Mouse (Mus musculus) heart, embryonic 12.5 days (tissue): ENCODE measurements around the gene Rps15. TPM values are rescaled to one million over a fixed set of nuclear protein-coding genes. Genes with fewer than 3 reads are reported as not detected.

Experiments
- ATAC-seq: fragments of 200-750 bp; cut with Nextera tagmentation; 2 replicates; pipeline ENCODE4 v1.8.0; 2017; ENCODE audit warnings: moderate TSS enrichment, moderate library complexity; ENCODE audit not compliant: insufficient number of reproducible peaks, low FRiP score
- H3K27ac ChIP-seq: fragments of 300-500 bp; sonication (generic); 2 replicates; pipeline ENCODE4 v1.5.1; 2016; ENCODE audit warnings: mild to moderate bottlenecking, moderate library complexity; ENCODE audit not compliant: poor library complexity, severe bottlenecking
- H3K27me3 ChIP-seq: fragments of 300-500 bp; sonication (generic); replicated peaks from 2 replicates; pipeline ENCODE4 v1.6.1; 2016; ENCODE audit warnings: mild to moderate bottlenecking, moderate library complexity
- H3K36me3 ChIP-seq: fragments of 300-500 bp; sonication (generic); 2 replicates; pipeline ENCODE4 v1.6.1; 2016; ENCODE audit warnings: mild to moderate bottlenecking, moderate library complexity
- H3K4me1 ChIP-seq: fragments of 300-500 bp; sonication (generic); replicated peaks from 2 replicates; pipeline ENCODE4 v1.6.1; 2016; ENCODE audit warnings: mild to moderate bottlenecking
- H3K4me2 ChIP-seq: fragments of 300-500 bp; sonication (generic); 2 replicates; pipeline ENCODE4 v1.6.1; 2016; ENCODE audit warnings: mild to moderate bottlenecking, moderate library complexity
- H3K4me3 ChIP-seq: fragments of 300-500 bp; sonication (generic); 2 replicates; pipeline ENCODE4 v1.5.1; 2016; ENCODE audit warnings: mild to moderate bottlenecking
- H3K9ac ChIP-seq: fragments of 300-500 bp; sonication (generic); 2 replicates; pipeline ENCODE4 v1.6.1; 2016; ENCODE audit warnings: mild to moderate bottlenecking, moderate library complexity
- H3K9me3 ChIP-seq: fragments of 300-500 bp; sonication (generic); replicated peaks from 2 replicates; pipeline ENCODE4 v1.6.1; 2016; ENCODE audit warnings: mild to moderate bottlenecking, moderate library complexity
- WGBS: fragments of 180-500 bp; shearing (Covaris S2); methylation state at CpG from one replicate; pipeline ENCODE4 v1.1.7; 2016; 5-methylcytosine and 5-hydroxymethylcytosine counted together
- polyA plus RNA-seq: library from polyadenylated mRNA; unstranded; fragments of >200 nt; fragmentation: Nextera tagmentation; extraction: Ambion mirVana; gene quantifications from 2 replicates; pipeline ENCODE4 v1.2.1, GENCODE M21; 2016

Rps15 gene
- polyA plus RNA-seq, 1 experiment from 2014 or later, result 591 TPM

GRCm38 (mm10) chr10:80261585-80261968 lies 30.7 kb upstream of the Rps15 start:
- peaks cover 25% of the 10 kb centered on the region for H3K36me3 ChIP-seq
- H3K27me3 ChIP-seq, result no peaks in the 10 kb centered on the region
- peak overlapping the region; percentile 92 for H3K4me2 ChIP-seq
- peak overlapping the region; percentile 95 for H3K27ac ChIP-seq
- H3K4me3 ChIP-seq, result peak overlapping the region; percentile 53
- H3K9ac ChIP-seq, result peak overlapping the region; percentile 42
- no peaks in the 10 kb centered on the region for H3K9me3 ChIP-seq
- peaks cover 39% of the 10 kb centered on the region for H3K4me1 ChIP-seq
- peak; percentile 77 for ATAC-seq
- WGBS, result under 1% methylated on average over 14 of the region's 14 CpGs

DNA sequence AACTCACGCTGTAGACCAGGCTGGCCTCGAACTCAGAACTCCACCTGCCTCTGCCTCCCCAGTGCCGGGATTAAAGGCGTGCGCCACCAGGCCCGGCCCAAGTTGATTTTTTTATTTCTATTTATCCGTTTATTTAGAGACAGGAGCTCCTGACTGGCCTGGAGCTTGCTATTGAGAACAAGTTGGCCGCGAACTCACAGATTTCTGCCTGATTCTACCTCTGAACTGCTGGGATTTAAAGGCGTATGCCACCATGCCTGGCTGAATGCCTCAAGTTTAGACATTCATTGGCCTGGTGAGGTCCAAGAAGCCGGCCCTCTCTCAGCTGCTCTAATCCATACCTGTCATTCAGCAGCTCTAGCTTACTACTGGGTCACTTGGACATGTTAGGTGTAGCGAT lies 30.1 kb upstream of the Rps15 start:
- 68% methylated on average over 12 of the region's 12 CpGs for WGBS
- H3K27ac ChIP-seq, result peak overlapping the region; percentile 95
- H3K27me3 ChIP-seq, result no peaks in the 10 kb centered on the region
- H3K9me3 ChIP-seq, result no peaks in the 10 kb centered on the region
- peaks cover 23% of the 10 kb centered on the region for H3K36me3 ChIP-seq
- no peak for ATAC-seq
- 0 out of 2 replicates have a peak overlapping the region, but pooled peaks have one; percentile 42 for H3K9ac ChIP-seq
- peak overlapping the region; percentile 53 for H3K4me3 ChIP-seq
- peak overlapping the region; percentile 92 for H3K4me2 ChIP-seq
- H3K4me1 ChIP-seq, result peaks cover 45% of the 10 kb centered on the region

GRCm38 (mm10) chr10:80262776-80263365 lies 29.4 kb upstream of the Rps15 start:
- Histone ChIP-seq H3K4me1 (peaks cover 52% of the 10 kb centered on the region), H3K27ac (no peak overlapping the region)
- WGBS, result 90% methylated on average over 10 of the region's 10 CpGs

GRCm38 (mm10) chr10:80264341-80265148 lies 27.7 kb upstream of the Rps15 start:
- H3K27ac ChIP-seq, result peak overlapping the region; percentile 82
- peak overlapping the region; percentile 98 for H3K9ac ChIP-seq
- no peaks in the 10 kb centered on the region for H3K9me3 ChIP-seq
- H3K4me1 ChIP-seq, result peaks cover 51% of the 10 kb centered on the region
- peak overlapping the region; percentile 74 for H3K4me3 ChIP-seq
- peak; percentile 68 for ATAC-seq
- no peaks in the 10 kb centered on the region for H3K27me3 ChIP-seq
- H3K36me3 ChIP-seq, result peaks cover 20% of the 10 kb centered on the region
- 1% methylated on average over 71 of the region's 81 CpGs for whole genome bisulfite sequencing
- H3K4me2 ChIP-seq, result peak overlapping the region; percentile 93

More at GRCm38 (mm10) chr10:80262776-80263365, 29.4 kb upstream of the Rps15 start:
- Histone ChIP-seq H3K27me3 (no peaks in the 10 kb centered on the region), H3K9me3 (no peaks in the 10 kb centered on the region), H3K36me3 (peaks cover 25% of the 10 kb centered on the region), H3K9ac (no peak overlapping the region), H3K4me2 (no peak overlapping the region), H3K4me3 (no peak overlapping the region)
- ATAC-seq, result no peak

DNA sequence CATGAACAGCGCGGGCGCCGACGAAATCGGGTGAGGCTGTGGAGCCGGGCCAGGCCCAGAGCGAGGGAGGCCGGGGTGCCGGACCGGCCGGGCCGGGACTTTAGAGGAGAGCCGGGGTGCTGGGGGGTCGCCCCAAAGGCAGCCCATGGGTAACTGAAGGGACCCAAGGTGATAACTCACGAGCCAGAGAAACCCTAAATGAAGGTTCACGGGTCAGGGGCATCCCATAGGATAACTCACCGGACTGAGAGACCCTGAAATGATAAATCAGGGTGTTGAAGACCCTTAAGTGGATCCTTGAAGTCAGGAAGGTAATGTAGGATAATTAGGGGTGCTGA lies 27.1 kb upstream of the Rps15 start:
- H3K9me3 ChIP-seq, result no peaks in the 10 kb centered on the region
- ATAC-seq, result no peak
- peaks cover 23% of the 10 kb centered on the region for H3K36me3 ChIP-seq
- H3K4me3 ChIP-seq, result peak overlapping the region; percentile 74
- peak overlapping the region; percentile 98 for H3K9ac ChIP-seq
- no peaks in the 10 kb centered on the region for H3K27me3 ChIP-seq
- peak overlapping the region; percentile 82 for H3K27ac ChIP-seq
- H3K4me1 ChIP-seq, result peaks cover 50% of the 10 kb centered on the region
- under 1% methylated on average over 18 of the region's 18 CpGs for WGBS
- H3K4me2 ChIP-seq, result peak overlapping the region; percentile 93

DNA sequence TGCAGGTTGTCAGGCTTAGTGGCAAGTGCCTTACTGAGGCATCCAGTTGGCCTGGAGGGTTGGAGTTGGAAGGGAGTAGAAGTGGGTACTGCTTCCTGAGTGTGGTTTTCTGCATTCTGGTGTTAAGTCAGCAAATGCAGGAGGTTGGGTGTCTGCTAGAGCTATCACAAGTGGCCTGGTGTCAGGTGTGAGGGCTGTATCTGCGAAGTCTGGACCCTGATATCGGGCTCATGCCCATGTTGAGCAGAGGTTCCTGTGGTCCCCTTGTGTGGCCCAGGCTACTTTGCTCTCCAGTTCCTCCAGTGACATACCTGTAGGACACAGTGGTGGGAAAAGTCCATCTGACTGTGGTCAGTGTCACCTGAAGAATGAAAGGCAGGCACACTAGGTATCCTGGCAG lies 22.2 kb upstream of the Rps15 start:
- H3K9ac ChIP-seq, result peak overlapping the region; percentile 46
- no peak overlapping the region for H3K27ac ChIP-seq
- H3K4me3 ChIP-seq, result no peak overlapping the region
- peaks cover 77% of the 10 kb centered on the region for H3K4me1 ChIP-seq
- H3K36me3 ChIP-seq, result peaks cover 59% of the 10 kb centered on the region
- no peak overlapping the region for H3K4me2 ChIP-seq
- H3K9me3 ChIP-seq, result no peaks in the 10 kb centered on the region
- 91% methylated on average over 2 of the region's 2 CpGs for WGBS
- H3K27me3 ChIP-seq, result no peaks in the 10 kb centered on the region
- ATAC-seq, result no peak

DNA sequence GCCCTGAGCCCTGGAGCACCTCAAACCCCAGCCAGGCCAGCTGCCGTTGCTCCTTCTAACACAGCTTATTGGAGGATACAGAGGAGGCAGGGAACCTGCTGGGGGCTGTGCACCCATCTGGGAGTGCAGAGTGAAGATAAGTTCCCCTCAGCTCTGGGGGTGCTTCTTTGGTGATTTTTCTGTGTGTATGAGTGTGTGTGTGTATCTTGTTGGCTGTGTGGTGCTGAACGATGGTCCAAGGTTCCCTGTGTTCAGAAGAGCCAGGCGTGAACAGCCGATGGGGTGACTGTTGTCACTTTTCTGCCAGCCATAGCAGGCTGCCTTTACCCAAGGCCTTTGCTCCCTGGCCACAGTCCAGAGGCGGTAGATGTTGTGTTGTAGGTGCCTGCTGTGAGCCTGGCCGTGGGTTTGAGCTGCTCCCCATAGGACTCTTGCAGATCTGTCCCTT lies 21.5 kb upstream of the Rps15 start:
- Histone ChIP-seq H3K9ac (peak overlapping the region; percentile 46), H3K4me1 (peaks cover 75% of the 10 kb centered on the region), H3K9me3 (no peaks in the 10 kb centered on the region), H3K36me3 (peaks cover 66% of the 10 kb centered on the region), H3K27ac (no peak overlapping the region), H3K4me2 (no peak overlapping the region), H3K4me3 (no peak overlapping the region), H3K27me3 (no peaks in the 10 kb centered on the region)
- 73% methylated on average over 6 of the region's 6 CpGs for WGBS
- ATAC-seq, result no peak

DNA sequence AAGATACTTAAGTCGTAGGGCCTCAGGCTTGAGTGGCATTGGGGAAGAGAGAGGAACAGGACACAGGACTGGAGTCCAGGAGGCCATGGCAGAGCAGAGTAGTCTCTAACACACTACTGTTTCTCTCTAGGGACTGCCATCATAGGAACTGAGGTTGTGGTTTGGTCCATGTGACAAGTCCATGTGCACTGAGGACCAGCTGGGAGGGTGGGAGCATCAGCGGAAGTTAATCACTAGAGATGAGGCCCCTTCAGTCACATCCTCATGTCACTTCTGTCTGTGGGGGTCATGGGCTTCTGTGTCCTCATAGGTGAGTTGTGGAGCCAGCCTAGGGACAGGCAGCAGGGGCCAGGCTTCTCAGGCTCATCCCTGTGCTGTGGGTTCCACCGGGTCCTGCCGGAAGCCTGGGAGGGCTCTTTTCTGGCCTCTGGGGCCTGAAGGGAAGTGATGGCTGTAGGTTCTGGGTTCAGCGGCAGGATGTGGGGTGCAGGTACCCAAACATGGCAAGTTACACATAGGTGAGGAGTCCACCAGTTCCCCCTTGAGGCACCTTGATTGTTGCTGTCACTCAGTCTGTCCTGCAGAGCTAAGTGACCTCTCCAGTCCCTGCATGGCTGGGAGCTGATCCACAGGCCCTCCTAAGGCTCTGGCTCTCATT lies 20.9 kb upstream of the Rps15 start:
- WGBS, result 79% methylated on average over 5 of the region's 5 CpGs
- Histone ChIP-seq H3K4me1 (peaks cover 69% of the 10 kb centered on the region), H3K9me3 (no peaks in the 10 kb centered on the region), H3K4me3 (no peak overlapping the region), H3K4me2 (0 out of 2 replicates have a peak overlapping the region, but pooled peaks have one; percentile 4), H3K9ac (peak overlapping the region; percentile 31; the same call in 1 of the 2 replicates), H3K36me3 (peaks cover 71% of the 10 kb centered on the region), H3K27me3 (no peaks in the 10 kb centered on the region), H3K27ac (no peak overlapping the region)
- ATAC-seq, result no peak

GRCm38 (mm10) chr10:80271870-80272585 lies 20.2 kb upstream of the Rps15 start:
- Histone ChIP-seq H3K9ac (0 out of 2 replicates have a peak overlapping the region, but pooled peaks have one; percentile 31), H3K27ac (no peak overlapping the region), H3K9me3 (no peaks in the 10 kb centered on the region), H3K4me2 (0 out of 2 replicates have a peak overlapping the region, but pooled peaks have one; percentile 4), H3K4me3 (no peak overlapping the region), H3K4me1 (peaks cover 62% of the 10 kb centered on the region), H3K36me3 (peaks cover 74% of the 10 kb centered on the region), H3K27me3 (no peaks in the 10 kb centered on the region)
- WGBS, result 88% methylated on average over 8 of the region's 8 CpGs
- ATAC-seq, result no peak

DNA sequence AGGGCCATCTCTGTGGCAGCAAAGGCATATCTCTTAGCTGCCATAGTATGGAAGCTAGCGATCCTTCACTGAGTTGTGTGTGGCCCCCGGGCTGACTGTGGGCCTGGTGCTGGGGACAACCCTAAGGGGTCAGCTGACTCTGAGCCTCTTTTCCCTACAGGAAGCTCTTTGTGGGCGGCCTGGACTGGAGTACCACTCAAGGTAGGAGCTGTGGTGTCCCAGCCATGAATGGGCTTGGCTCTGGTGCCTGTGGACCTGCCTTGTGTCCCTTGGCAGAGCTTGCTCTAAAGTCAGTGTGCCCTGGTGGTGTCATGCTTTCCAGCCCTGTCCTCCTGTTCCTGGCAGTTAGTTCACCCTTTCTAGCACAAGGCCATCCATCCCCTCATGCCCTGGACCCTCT lies 18.4 kb upstream of the Rps15 start:
- Histone ChIP-seq H3K27me3 (no peaks in the 10 kb centered on the region), H3K4me2 (no peak overlapping the region), H3K9ac (peak overlapping the region; percentile 32; the same call in 1 of the 2 replicates), H3K4me3 (no peak overlapping the region), H3K4me1 (peaks cover 45% of the 10 kb centered on the region), H3K36me3 (peaks cover 77% of the 10 kb centered on the region), H3K9me3 (no peaks in the 10 kb centered on the region), H3K27ac (no peak overlapping the region)
- 81% methylated on average over 3 of the region's 3 CpGs for WGBS
- no peak for ATAC-seq
